Mouse (Mus musculus) MEL (cell line): ENCODE measurements around the gene Gm20695. TPM values are rescaled to one million over a fixed set of nuclear protein-coding genes. Genes with fewer than 3 reads are reported as not detected.

ENCODE experiments used
- polyA plus RNA-seq, 2 experiments: library from polyadenylated mRNA; stranded (reverse) in 1 of 2; unstranded in 1 of 2; fragments of >175 nt in 1 of 2; fragments of >200 nt in 1 of 2; gene quantifications; 2 replicates each; pipeline versions ENCODE4 v1.2.1 to v1.2.4; 2012; ENCODE audit warnings: low replicate concordance in 2 of 2, low read depth in 1 of 2; ENCODE audit not compliant: insufficient read length in 2 of 2, insufficient read depth in 1 of 2, missing spikeins in 1 of 2
- total RNA-seq: library from RNA; depleted of rRNA; stranded (reverse); fragments of 300-350 nt; gene quantifications from 2 replicates; pipeline ENCODE4 v1.2.3, GENCODE M21; 2012; rRNA removed

The Gm20695 gene
- total and polyA plus RNA-seq, 3 experiments, result 0.62 TPM; not detected in 2

Other genes starting within 250 kb of the Gm20695 start
- not detected in 2 replicates for gene Mefv, start 166.6 kb upstream of the Gm20695 start, total RNA-seq
- gene Mefv, start 166.6 kb upstream of the Gm20695 start, polyA plus RNA-seq, result not detected
- 13.5 and 18.5 TPM in 2 replicates for gene Zfp263, start 140.6 kb upstream of the Gm20695 start, total RNA-seq
- gene Zfp263, start 140.6 kb upstream of the Gm20695 start, polyA plus RNA-seq, result 10 to 100 TPM in 1 of 2 experiments, not detected in 1; 17.9 TPM
- gene Olfr15, start 53.8 kb upstream of the Gm20695 start, total RNA-seq, result not detected in 2 replicates
- not detected for gene Olfr15, start 53.8 kb upstream of the Gm20695 start, polyA plus RNA-seq
- gene Zfp174, start 37.4 kb upstream of the Gm20695 start, total RNA-seq, result 0.39 and 0.46 TPM in 2 replicates
- 10 to 100 TPM in 1 of 2 experiments, under 1 TPM in 1; 0.58 to 24.5 TPM for gene Zfp174, start 37.4 kb upstream of the Gm20695 start, polyA plus RNA-seq
- gene Naa60, start 12.3 kb upstream of the Gm20695 start, total RNA-seq, result 26.9 and 28.0 TPM in 2 replicates
- 10 to 100 TPM in 1 of 2 experiments, not detected in 1; 67.5 TPM for gene Naa60, start 12.3 kb upstream of the Gm20695 start, polyA plus RNA-seq
- gene Zfp597, start 87 bp upstream of the Gm20695 start, total RNA-seq, result 8.4 and 10.1 TPM in 2 replicates
- gene Zfp597, start 87 bp upstream of the Gm20695 start, polyA plus RNA-seq, result 1 to 10 TPM in 1 of 2 experiments, not detected in 1; 6.9 TPM
- 3.5 and 4.2 TPM in 2 replicates for gene 1700037C18Rik, start 24.0 kb downstream of the Gm20695 start, total RNA-seq
- 1 to 10 TPM in 1 of 2 experiments, not detected in 1; 7.2 TPM for gene 1700037C18Rik, start 24.0 kb downstream of the Gm20695 start, polyA plus RNA-seq
- gene Cluap1, start 24.2 kb downstream of the Gm20695 start, total RNA-seq, result 26.3 and 28.9 TPM in 2 replicates
- 10 to 100 TPM in 1 of 2 experiments, not detected in 1; 30.7 TPM for gene Cluap1, start 24.2 kb downstream of the Gm20695 start, polyA plus RNA-seq
- gene Nlrc3, start 92.0 kb downstream of the Gm20695 start, total RNA-seq, result 0.46 and 0.82 TPM in 2 replicates
- under 1 TPM in 1 of 2 experiments, not detected in 1; 0.77 TPM for gene Nlrc3, start 92.0 kb downstream of the Gm20695 start, polyA plus RNA-seq
- 23.0 and 24.3 TPM in 2 replicates for gene Slx4, start 119.1 kb downstream of the Gm20695 start, total RNA-seq
- 10 to 100 TPM in 1 of 2 experiments, not detected in 1; 35.2 TPM for gene Slx4, start 119.1 kb downstream of the Gm20695 start, polyA plus RNA-seq
- 0.42 and 0.81 TPM in 2 replicates for gene Dnase1, start 152.3 kb downstream of the Gm20695 start, total RNA-seq
- 1 to 10 TPM in 1 of 2 experiments, not detected in 1; 7.7 TPM for gene Dnase1, start 152.3 kb downstream of the Gm20695 start, polyA plus RNA-seq
- 120 and 128 TPM in 2 replicates for gene Trap1, start 193.2 kb downstream of the Gm20695 start, total RNA-seq
- gene Trap1, start 193.2 kb downstream of the Gm20695 start, polyA plus RNA-seq, result 100 to 1,000 TPM; 214 to 299 TPM